Comparison of ENCODE assay signal across 18 mouse cellular contexts in genomic region chr6:22350239-22350571, GRCm38 (mm10). TPM values are rescaled to one million over a fixed set of nuclear protein-coding genes. Genes with fewer than 3 reads are reported as not detected.
DNase-seq lines count a peak whose midpoint lies in the region; ATAC-seq lines count a peak whose summit lies in the region.
"Had no signal": no experiment of that assay in that cellular context is flagged by ENCODE, and none has a peak within 500 bp of the region (broad histone marks: within the 10 kb centered on the region; RNA-seq: fewer than 3 reads in every experiment).

No protein-coding gene starts in this region.

- no peak overlapping the region for H3K4me3 ChIP-seq in heart, embryonic 15.5 days
- H3K4me3 ChIP-seq in heart, embryonic 12.5 days: no peak overlapping the region
- H3K4me3 ChIP-seq: hindbrain, embryonic 15.5 days; left cerebral cortex, adult 2 months; limb, embryonic 13.5 days; midbrain, embryonic 10.5 days; stomach, embryonic 15.5 days had no signal

- no peaks in the 10 kb centered on the region for H3K9me3 ChIP-seq in heart, embryonic 15.5 days (replicated peaks)
- no peaks in the 10 kb centered on the region for H3K9me3 ChIP-seq in heart, embryonic 12.5 days (replicated peaks)
- H3K9me3 ChIP-seq: hindbrain, embryonic 15.5 days; limb, embryonic 13.5 days; midbrain, embryonic 10.5 days; stomach, embryonic 15.5 days had no signal

- peak; percentile 46 for DNase-seq in thymus, postnatal 0 days (ENCODE audit: low spot score)
- no peak for DNase-seq in thymus, postnatal 36 days
- no peak for DNase-seq in layer of hippocampus, postnatal 36 days
- no peak for DNase-seq in B cell, adult 2 months
- no peak for DNase-seq in cerebellum, adult 8-10 months
- DNase-seq: cerebellum, postnatal 25 days; kidney, adult 18-20 months; lung, postnatal 10 days; retina, postnatal 1 day had no signal

- H3K9ac ChIP-seq in heart, embryonic 15.5 days: no peak overlapping the region
- H3K9ac ChIP-seq in heart, embryonic 12.5 days: no peak overlapping the region
- H3K9ac ChIP-seq: hindbrain, embryonic 15.5 days; limb, embryonic 13.5 days; stomach, embryonic 15.5 days had no signal

- peaks cover 33% of the 10 kb centered on the region for H3K4me1 ChIP-seq in heart, embryonic 15.5 days (replicated peaks)
- peaks cover 45% of the 10 kb centered on the region for H3K4me1 ChIP-seq in heart, embryonic 12.5 days (replicated peaks)

- WGBS in heart, embryonic 15.5 days: 37% methylated on average over 4 of the region's 4 CpGs
- WGBS in heart, embryonic 12.5 days: 35% methylated on average over 4 of the region's 4 CpGs

- ATAC-seq in heart, embryonic 15.5 days (replicated peaks; ENCODE audit: insufficient number of reproducible peaks, insufficient read depth, low FRiP score, low read depth): no peak
- no peak for ATAC-seq in heart, embryonic 12.5 days (ENCODE audit: insufficient number of reproducible peaks, low FRiP score)
- peak; percentile 42 for ATAC-seq in inflammation-experienced regulatory T-cells, adult 6 months
- ATAC-seq: forebrain, embryonic 16.5 days had no signal

- H3K4me2 ChIP-seq in heart, embryonic 15.5 days: no peak overlapping the region
- H3K4me2 ChIP-seq in heart, embryonic 12.5 days: no peak overlapping the region
- H3K4me2 ChIP-seq: hindbrain, embryonic 15.5 days; limb, embryonic 13.5 days; stomach, embryonic 15.5 days had no signal

- H3K27ac ChIP-seq in heart, embryonic 15.5 days: peak overlapping the region; percentile 24; the same call in 1 of the 2 replicates
- no peak overlapping the region for H3K27ac ChIP-seq in heart, embryonic 12.5 days (ENCODE audit: poor library complexity, severe bottlenecking)
- H3K27ac ChIP-seq: hindbrain, embryonic 15.5 days; left cerebral cortex, adult 2 months; limb, embryonic 13.5 days; midbrain, embryonic 10.5 days; stomach, embryonic 15.5 days had no signal

- H3K36me3 ChIP-seq in heart, embryonic 15.5 days: no peaks in the 10 kb centered on the region
- H3K36me3 ChIP-seq in heart, embryonic 12.5 days: no peaks in the 10 kb centered on the region
- H3K36me3 ChIP-seq: hindbrain, embryonic 15.5 days; limb, embryonic 13.5 days; midbrain, embryonic 10.5 days; stomach, embryonic 15.5 days had no signal

- no peaks in the 10 kb centered on the region for H3K27me3 ChIP-seq in heart, embryonic 15.5 days
- no peaks in the 10 kb centered on the region for H3K27me3 ChIP-seq in heart, embryonic 12.5 days (replicated peaks)
- H3K27me3 ChIP-seq: hindbrain, embryonic 15.5 days; limb, embryonic 13.5 days; stomach, embryonic 15.5 days had no signal

RNA-seq across cellular contexts. Expression of gene Fam3c, which starts 5.8 kb away (rescaled TPM):
- 45.7 and 49.1 TPM in 2 replicates for polyA plus RNA-seq in heart, embryonic 15.5 days (2015; fragmentation: Nextera tagmentation; extraction: Ambion mirVana)
- 53.6 and 56.2 TPM in 2 replicates for polyA plus RNA-seq in heart, embryonic 12.5 days (2016; fragmentation: Nextera tagmentation; extraction: Ambion mirVana)
- polyA plus RNA-seq in thymus, postnatal 0 days (2015; fragmentation: Nextera tagmentation; extraction: Ambion mirVana): 47.3 and 51.9 TPM in 2 replicates
- polyA plus RNA-seq in inflammation-experienced regulatory T-cells, adult 6 months (2017; shearing (Covaris generic)): 100 to 1,000 TPM in 2 of 3 experiments, 10 to 100 TPM in 1; 87.6 to 140 (median 107) TPM
- 10 to 100 TPM; 59.9 to 65.1 TPM for total RNA-seq in layer of hippocampus, postnatal 36 days (2021)
